Mouse (Mus musculus): ENCODE data around the gene Trim29. TPM values are rescaled to one million over a fixed set of nuclear protein-coding genes. Genes with fewer than 3 reads are reported as not detected.

The Trim29 gene
- polyA plus RNA-seq, 1 experiment from 2014 or later = not detected

DNA sequence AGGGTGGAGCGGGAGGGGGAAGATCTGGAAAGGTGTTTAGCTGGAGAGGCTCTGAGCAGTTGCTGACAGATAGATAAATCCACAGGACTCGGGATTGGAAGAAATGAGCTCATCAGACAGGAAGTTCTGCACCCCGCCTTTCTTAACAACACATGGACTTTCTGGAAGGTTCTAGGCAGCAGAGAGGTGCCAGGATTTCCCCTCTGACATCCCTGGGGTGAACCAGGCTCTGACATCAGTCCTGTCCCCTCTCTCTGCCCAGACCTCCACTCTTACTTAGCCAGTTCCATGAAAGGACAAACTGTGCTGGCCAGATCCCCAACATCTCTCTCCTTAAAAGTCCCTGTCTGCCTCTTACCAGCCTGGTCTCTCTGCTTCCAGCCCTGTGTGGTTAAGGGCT is 14.8 kb downstream of the Trim29 start:
- no peaks in the 10 kb centered on the region for H3K27me3 ChIP-seq (ENCODE audit: control insufficient read depth, insufficient read depth, low read depth, low read length)
- 29% methylated on average over 3 of the region's 3 CpGs for WGBS (ENCODE audit: insufficient replicate concordance)
- no peaks in the 10 kb centered on the region for H3K9me3 ChIP-seq (replicated peaks; ENCODE audit: control insufficient read depth, low read length)
- H3K4me1 ChIP-seq (ENCODE audit: control insufficient read depth, low read depth, low read length) = no peaks in the 10 kb centered on the region
- H3K9ac ChIP-seq (ENCODE audit: low read depth, low read length) = no peak overlapping the region
- no peak overlapping the region for H3K4me3 ChIP-seq (ENCODE audit: low read depth, low read length)
- ATAC-seq (ENCODE audit: low read depth) = no peak
- H3K27ac ChIP-seq (ENCODE audit: low read length) = no peak overlapping the region
- no peaks in the 10 kb centered on the region for H3K36me3 ChIP-seq (ENCODE audit: control insufficient read depth, insufficient read depth)
- H3K4me2 ChIP-seq (ENCODE audit: low read depth, low read length) = no peak overlapping the region

DNA sequence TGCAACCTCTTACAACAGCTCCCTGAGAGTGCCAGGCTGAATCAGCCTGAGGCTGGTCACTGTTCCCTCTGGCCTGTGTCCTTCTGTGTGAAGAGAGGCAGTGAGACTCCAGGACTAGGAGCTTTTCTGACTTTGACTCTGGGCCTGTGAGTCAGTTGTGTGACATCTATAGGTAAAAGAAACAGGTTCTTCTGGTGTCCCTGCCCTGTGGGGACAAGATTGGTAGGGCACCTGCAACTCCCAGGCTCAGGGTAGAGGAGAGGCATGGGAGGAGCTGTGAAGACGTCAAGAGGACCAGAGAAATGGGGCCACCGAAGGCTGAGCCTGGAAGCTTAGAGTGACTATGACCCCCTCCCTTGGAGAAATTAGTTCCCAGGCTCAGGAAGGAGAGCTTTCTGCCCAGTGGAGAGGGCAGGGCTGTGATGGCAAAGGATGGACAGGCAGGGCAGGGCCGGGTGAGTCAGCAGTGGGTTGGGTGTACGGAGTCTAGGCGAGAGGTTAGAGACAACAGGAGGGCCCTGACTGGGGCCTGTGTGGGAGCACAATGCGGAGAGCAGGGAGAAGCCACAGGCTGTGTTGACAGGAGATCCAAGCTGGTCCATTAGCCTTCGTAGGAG is 15.5 kb downstream of the Trim29 start:
- no peak overlapping the region for H3K27ac ChIP-seq (ENCODE audit: low read length)
- H3K4me2 ChIP-seq (ENCODE audit: low read depth, low read length) = no peak overlapping the region
- H3K36me3 ChIP-seq (ENCODE audit: control insufficient read depth, insufficient read depth) = no peaks in the 10 kb centered on the region
- no peaks in the 10 kb centered on the region for H3K9me3 ChIP-seq (replicated peaks; ENCODE audit: control insufficient read depth, low read length)
- ATAC-seq (ENCODE audit: low read depth) = no peak
- no peak overlapping the region for H3K4me3 ChIP-seq (ENCODE audit: low read depth, low read length)
- WGBS (ENCODE audit: insufficient replicate concordance) = 59% methylated on average over 7 of the region's 7 CpGs
- H3K9ac ChIP-seq (ENCODE audit: low read depth, low read length) = no peak overlapping the region
- no peaks in the 10 kb centered on the region for H3K27me3 ChIP-seq (ENCODE audit: control insufficient read depth, insufficient read depth, low read depth, low read length)
- H3K4me1 ChIP-seq (ENCODE audit: control insufficient read depth, low read depth, low read length) = no peaks in the 10 kb centered on the region

DNA sequence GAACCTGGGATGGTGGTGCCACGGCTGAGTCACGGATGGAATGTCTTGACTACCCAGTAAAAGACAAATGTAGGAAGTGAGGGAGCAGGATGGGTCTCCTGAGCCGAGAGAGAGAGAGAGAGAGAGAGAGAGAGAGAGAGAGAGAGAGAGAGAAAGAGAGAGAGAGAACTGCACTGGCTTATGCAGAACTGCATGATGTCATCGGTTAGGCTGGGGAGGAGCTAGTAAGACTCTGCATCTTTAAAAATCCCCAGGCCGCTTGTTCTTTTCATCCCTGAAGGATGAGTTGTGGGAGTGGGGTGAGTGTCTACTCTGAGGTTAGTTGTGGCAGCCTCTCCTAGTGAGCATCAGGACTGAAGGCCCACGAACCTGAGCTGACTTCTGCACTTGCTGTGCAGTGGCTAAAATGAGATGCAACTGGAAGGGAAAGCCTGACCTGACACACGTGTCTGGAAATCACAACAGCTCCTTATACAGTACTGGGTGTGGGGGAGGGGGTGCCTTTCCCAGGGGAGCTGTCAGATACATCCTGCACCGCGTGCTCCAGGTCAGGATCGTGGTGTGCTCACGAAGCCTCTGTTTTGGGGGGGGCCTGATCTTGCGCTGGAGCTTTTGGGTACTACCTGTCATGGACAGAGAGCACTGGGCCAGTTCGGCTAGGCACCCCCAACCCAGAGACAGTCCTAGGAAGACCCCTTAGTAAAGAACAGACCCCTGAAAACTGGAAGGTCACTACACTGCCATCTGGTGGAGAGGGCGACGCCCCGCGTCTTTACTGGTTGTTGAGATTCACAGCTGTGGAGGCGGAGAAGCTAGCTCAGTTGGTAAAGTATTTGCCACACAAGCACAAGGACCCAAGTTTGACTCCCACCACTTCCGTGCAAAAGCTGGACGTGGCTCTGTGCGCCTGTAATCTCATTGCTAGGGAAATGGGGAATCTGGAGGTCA is 16.8 kb downstream of the Trim29 start:
- Histone ChIP-seq H3K4me3 (ENCODE audit: low read depth, low read length) (no peak overlapping the region), H3K4me2 (ENCODE audit: low read depth, low read length) (no peak overlapping the region), H3K4me1 (ENCODE audit: control insufficient read depth, low read depth, low read length) (no peaks in the 10 kb centered on the region), H3K27me3 (ENCODE audit: control insufficient read depth, insufficient read depth, low read depth, low read length) (no peaks in the 10 kb centered on the region), H3K9me3 (replicated peaks; ENCODE audit: control insufficient read depth, low read length) (no peaks in the 10 kb centered on the region), H3K36me3 (ENCODE audit: control insufficient read depth, insufficient read depth) (no peaks in the 10 kb centered on the region), H3K27ac (ENCODE audit: low read length) (no peak overlapping the region), H3K9ac (ENCODE audit: low read depth, low read length) (no peak overlapping the region)
- ATAC-seq (ENCODE audit: low read depth) = no peak
- WGBS (ENCODE audit: insufficient replicate concordance) = 37% methylated on average over 21 of the region's 21 CpGs

DNA sequence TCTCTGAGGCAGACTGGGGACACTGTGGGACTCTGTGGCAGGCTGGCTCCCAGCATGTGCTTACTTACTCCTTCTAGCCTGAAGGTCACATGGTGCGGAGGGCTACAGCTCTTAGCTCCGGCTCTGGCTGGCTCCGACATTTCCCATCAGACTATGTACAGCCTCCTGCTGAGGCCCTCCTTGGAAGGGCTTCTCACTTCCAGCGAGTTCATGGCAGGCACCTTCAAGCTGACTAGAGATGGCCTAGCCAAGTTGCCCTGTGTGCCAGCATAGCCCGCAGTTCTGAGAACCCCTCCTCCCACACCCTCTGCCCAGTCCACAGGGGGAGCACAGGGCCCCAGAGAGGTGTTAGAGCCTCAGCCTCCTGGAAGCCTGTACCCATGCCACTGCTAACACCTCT is 19.8 kb downstream of the Trim29 start:
- Histone ChIP-seq H3K4me1 (ENCODE audit: control insufficient read depth, low read depth, low read length) (no peaks in the 10 kb centered on the region), H3K4me2 (ENCODE audit: low read depth, low read length) (no peak overlapping the region), H3K9me3 (replicated peaks; ENCODE audit: control insufficient read depth, low read length) (no peaks in the 10 kb centered on the region), H3K9ac (ENCODE audit: low read depth, low read length) (no peak overlapping the region), H3K27ac (ENCODE audit: low read length) (no peak overlapping the region), H3K4me3 (ENCODE audit: low read depth, low read length) (no peak overlapping the region), H3K27me3 (ENCODE audit: control insufficient read depth, insufficient read depth, low read depth, low read length) (no peaks in the 10 kb centered on the region; the same call in 1 of the 2 replicates), H3K36me3 (ENCODE audit: control insufficient read depth, insufficient read depth) (no peaks in the 10 kb centered on the region)
- 55% methylated on average over 5 of the region's 5 CpGs for WGBS (ENCODE audit: insufficient replicate concordance)
- no peak for ATAC-seq (ENCODE audit: low read depth)

DNA sequence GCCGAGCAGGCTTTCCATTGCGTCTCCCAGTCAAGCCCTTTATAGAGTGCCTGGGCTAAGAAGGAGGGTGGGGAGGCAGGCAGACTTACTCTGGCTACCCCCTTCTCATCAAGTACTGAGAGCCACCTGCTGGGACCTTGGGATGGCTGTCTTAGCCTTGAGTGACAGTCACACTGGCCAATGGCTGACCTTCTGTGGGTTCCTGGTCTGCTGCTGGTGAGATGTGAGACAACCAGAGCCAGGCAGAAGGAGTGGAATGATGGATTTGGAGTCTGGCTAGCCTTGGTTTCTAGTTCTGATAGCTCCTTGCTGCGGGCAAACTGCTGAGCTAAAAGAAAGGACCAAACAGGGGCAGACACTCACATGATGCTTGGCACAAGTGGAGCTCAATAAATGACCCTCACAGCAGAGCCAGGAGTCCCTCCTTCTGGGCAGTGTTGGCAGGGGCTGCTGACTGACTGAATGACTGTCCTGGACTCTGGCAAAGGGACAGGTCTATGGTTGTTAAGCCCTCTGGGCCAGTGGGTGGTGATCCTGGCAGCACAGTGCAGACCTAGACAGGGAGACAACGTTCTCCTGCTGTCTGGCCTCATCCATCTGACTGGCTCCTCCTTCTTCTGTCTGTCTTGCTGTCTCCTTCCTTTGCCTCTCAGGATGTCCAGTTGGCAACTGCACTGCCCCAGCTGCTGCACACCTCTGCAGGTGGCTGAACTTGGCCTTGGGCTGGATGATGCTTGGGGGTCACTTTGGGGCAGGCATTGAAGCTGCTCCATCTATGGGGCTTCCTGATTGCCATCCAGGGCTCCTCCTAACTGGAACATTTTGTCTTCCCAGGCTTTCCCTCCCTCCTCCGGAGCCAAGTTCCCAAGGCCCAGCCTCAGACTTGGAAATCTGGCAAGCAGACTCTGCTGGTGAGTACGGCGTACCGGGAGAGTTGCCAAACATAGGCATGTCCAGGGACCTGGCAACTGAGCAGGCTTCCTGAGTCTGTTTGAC is 21.1 kb downstream of the Trim29 start:
- Histone ChIP-seq H3K27ac (ENCODE audit: low read length) (no peak overlapping the region), H3K9ac (ENCODE audit: low read depth, low read length) (no peak overlapping the region), H3K9me3 (replicated peaks; ENCODE audit: control insufficient read depth, low read length) (no peaks in the 10 kb centered on the region), H3K4me1 (ENCODE audit: control insufficient read depth, low read depth, low read length) (no peaks in the 10 kb centered on the region), H3K36me3 (ENCODE audit: control insufficient read depth, insufficient read depth) (no peaks in the 10 kb centered on the region), H3K27me3 (ENCODE audit: control insufficient read depth, insufficient read depth, low read depth, low read length) (no peaks in the 10 kb centered on the region; the same call in 1 of the 2 replicates), H3K4me2 (ENCODE audit: low read depth, low read length) (no peak overlapping the region), H3K4me3 (ENCODE audit: low read depth, low read length) (no peak overlapping the region)
- 66% methylated on average over 8 of the region's 8 CpGs for WGBS (ENCODE audit: insufficient replicate concordance)
- ATAC-seq (ENCODE audit: low read depth) = no peak

DNA sequence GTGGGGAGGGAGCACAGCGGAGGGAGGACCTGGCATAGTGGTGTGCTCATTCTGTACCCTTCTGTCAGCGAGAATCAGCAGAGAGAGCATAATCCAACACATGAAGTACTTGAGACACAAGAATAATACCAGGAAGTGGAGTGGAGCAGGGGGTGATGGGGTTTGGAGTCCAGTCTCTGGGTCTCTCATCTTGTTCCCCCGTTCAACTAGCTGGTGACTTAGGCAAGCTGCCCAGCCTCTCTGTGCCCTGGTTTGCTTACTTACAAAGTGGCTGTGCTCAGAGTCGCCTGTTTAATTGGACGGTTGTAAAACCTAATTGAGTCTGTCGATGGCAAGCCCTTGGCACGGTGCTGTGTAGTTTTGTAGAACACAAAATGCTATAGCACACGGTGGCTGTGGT is 23.8 kb downstream of the Trim29 start:
- Histone ChIP-seq H3K4me1 (ENCODE audit: control insufficient read depth, low read depth, low read length) (no peaks in the 10 kb centered on the region), H3K4me3 (ENCODE audit: low read depth, low read length) (no peak overlapping the region), H3K36me3 (ENCODE audit: control insufficient read depth, insufficient read depth) (no peaks in the 10 kb centered on the region), H3K9ac (ENCODE audit: low read depth, low read length) (no peak overlapping the region), H3K27ac (ENCODE audit: low read length) (no peak overlapping the region), H3K9me3 (replicated peaks; ENCODE audit: control insufficient read depth, low read length) (no peaks in the 10 kb centered on the region), H3K4me2 (ENCODE audit: low read depth, low read length) (no peak overlapping the region), H3K27me3 (ENCODE audit: control insufficient read depth, insufficient read depth, low read depth, low read length) (no peaks in the 10 kb centered on the region; the same call in 1 of the 2 replicates)
- 52% methylated on average over 8 of the region's 8 CpGs for WGBS (ENCODE audit: insufficient replicate concordance)
- no peak for ATAC-seq (ENCODE audit: low read depth)

DNA sequence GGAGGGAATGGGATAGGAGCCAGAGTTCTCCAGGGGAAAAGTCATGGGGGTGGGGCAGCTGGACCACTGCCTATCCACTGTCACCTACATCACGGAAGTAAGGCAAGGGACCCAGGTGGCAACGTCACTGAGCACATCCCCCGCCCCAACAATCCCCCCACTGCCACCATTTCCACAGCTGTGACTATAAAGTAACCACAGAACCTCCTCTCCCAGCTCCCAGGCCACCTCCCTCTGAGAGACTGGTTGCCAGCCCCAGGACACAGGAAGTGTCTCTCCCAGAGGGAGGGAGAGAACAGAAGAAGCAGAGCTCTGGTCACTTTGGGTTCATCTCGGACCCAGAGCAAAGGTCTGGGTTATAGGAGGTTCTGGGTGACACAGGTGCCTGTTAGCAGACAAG is 27.0 kb downstream of the Trim29 start:
- ATAC-seq (ENCODE audit: low read depth) = no peak
- 52% methylated on average over 4 of the region's 4 CpGs for WGBS (ENCODE audit: insufficient replicate concordance)
- Histone ChIP-seq H3K4me1 (ENCODE audit: control insufficient read depth, low read depth, low read length) (no peaks in the 10 kb centered on the region), H3K27me3 (ENCODE audit: control insufficient read depth, insufficient read depth, low read depth, low read length) (no peaks in the 10 kb centered on the region; the same call in 1 of the 2 replicates), H3K27ac (ENCODE audit: low read length) (no peak overlapping the region), H3K9ac (ENCODE audit: low read depth, low read length) (no peak overlapping the region), H3K4me2 (ENCODE audit: low read depth, low read length) (no peak overlapping the region), H3K36me3 (ENCODE audit: control insufficient read depth, insufficient read depth) (no peaks in the 10 kb centered on the region), H3K9me3 (replicated peaks; ENCODE audit: control insufficient read depth, low read length) (no peaks in the 10 kb centered on the region), H3K4me3 (ENCODE audit: low read depth, low read length) (no peak overlapping the region)

DNA sequence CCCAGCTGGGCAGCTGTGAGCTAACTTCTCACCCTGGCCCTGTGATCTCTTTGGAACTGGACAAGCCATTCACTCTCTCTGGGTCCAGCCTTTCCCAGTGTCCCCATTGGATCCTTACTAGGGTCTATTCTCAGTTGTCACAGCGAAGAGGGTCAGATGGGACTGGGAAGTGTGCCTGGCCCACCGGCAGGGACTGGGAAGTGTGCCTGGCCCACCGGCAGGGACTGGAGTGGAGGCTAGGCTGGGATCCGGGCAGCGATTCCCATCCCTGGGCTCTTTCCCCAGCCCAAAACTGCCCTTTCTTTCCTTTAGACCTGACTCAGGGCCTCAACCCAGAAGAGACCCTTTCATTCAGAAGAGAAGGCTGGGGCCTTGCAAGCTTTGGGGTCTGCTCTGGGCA is 27.4 kb downstream of the Trim29 start:
- Histone ChIP-seq H3K9ac (ENCODE audit: low read depth, low read length) (no peak overlapping the region), H3K27me3 (ENCODE audit: control insufficient read depth, insufficient read depth, low read depth, low read length) (no peaks in the 10 kb centered on the region; the same call in 1 of the 2 replicates), H3K4me1 (ENCODE audit: control insufficient read depth, low read depth, low read length) (no peaks in the 10 kb centered on the region), H3K36me3 (ENCODE audit: control insufficient read depth, insufficient read depth) (no peaks in the 10 kb centered on the region), H3K27ac (ENCODE audit: low read length) (no peak overlapping the region), H3K9me3 (replicated peaks; ENCODE audit: control insufficient read depth, low read length) (no peaks in the 10 kb centered on the region), H3K4me3 (ENCODE audit: low read depth, low read length) (no peak overlapping the region), H3K4me2 (ENCODE audit: low read depth, low read length) (no peak overlapping the region)
- WGBS (ENCODE audit: insufficient replicate concordance) = 45% methylated on average over 5 of the region's 5 CpGs
- ATAC-seq (ENCODE audit: low read depth) = no peak

Data from liver, embryonic 16.5 days (tissue).